Mouse (Mus musculus) liver, adult 2 months (tissue): Measurements from ENCODE around the gene Slc35e4. TPM values are rescaled to one million over a fixed set of nuclear protein-coding genes. Genes with fewer than 3 reads are reported as not detected.

Source experiments
- DNase-seq: peaks from one replicate; pipeline ENCODE4 v3.0.0-alpha.2; 2011; ENCODE audit warnings: low read depth, low spot score; ENCODE audit errors: extremely low read depth
- H3K27ac ChIP-seq: fragments of 200-500 bp; replicated peaks from 2 replicates; pipeline ENCODE4 v1.5.1; 2012; ENCODE audit warnings: low read depth, mild to moderate bottlenecking, control low read depth, inconsistent platforms, low read length; ENCODE audit not compliant: insufficient read depth
- H3K27me3 ChIP-seq: fragments of 200-500 bp; 2 replicates; pipeline ENCODE4 v1.6.1; 2012; ENCODE audit warnings: mild to moderate bottlenecking, moderate library complexity, low read length, inconsistent platforms; ENCODE audit not compliant: control insufficient read depth, insufficient read depth
- H3K36me3 ChIP-seq: fragments of 200-500 bp; 2 replicates; pipeline ENCODE4 v1.6.1; 2012; ENCODE audit warnings: low read length, inconsistent platforms; ENCODE audit not compliant: control insufficient read depth, insufficient read depth
- H3K4me1 ChIP-seq: fragments of 200-500 bp; 2 replicates; pipeline ENCODE4 v1.6.1; 2011; ENCODE audit warnings: low read length; ENCODE audit not compliant: control insufficient read depth, insufficient read depth
- H3K4me3 ChIP-seq: fragments of 200-500 bp; 2 replicates; pipeline ENCODE4 v1.5.1; 2011; ENCODE audit warnings: low read depth, mild to moderate bottlenecking, control low read depth, low read length, moderate library complexity; ENCODE audit not compliant: insufficient read depth
- H3K79me2 ChIP-seq: fragments of 200-500 bp; 2 replicates; pipeline ENCODE4 v1.6.1; 2012; ENCODE audit warnings: inconsistent platforms, mild to moderate bottlenecking, low read length, moderate library complexity; ENCODE audit not compliant: control insufficient read depth, insufficient read depth
- H3K9ac ChIP-seq: fragments of 200-500 bp; 2 replicates; pipeline ENCODE4 v1.6.1; 2012; ENCODE audit warnings: low read depth, mild to moderate bottlenecking, control low read depth, inconsistent platforms, low read length
- CTCF ChIP-seq: fragments of 200-500 bp; IDR thresholded peaks from 2 replicates; pipeline ENCODE4 v1.5.1; 2011; ENCODE audit warnings: low read depth, low read length, control low read depth
- POLR2A ChIP-seq: fragments of 200-500 bp; IDR thresholded peaks from 2 replicates; pipeline ENCODE4 v1.6.1; 2011; ENCODE audit warnings: low read length, control low read depth; ENCODE audit not compliant: insufficient read depth; ENCODE audit errors: extremely low read depth
- WGBS: fragments of 180-500 bp; shearing (Covaris S2); methylation state at CpG from one replicate; pipeline ENCODE4 v1.1.7; 2018; 5-methylcytosine and 5-hydroxymethylcytosine counted together
- polyA plus RNA-seq: library from polyadenylated mRNA; depleted of rRNA; stranded (reverse); fragments of >200 nt; gene quantifications from 2 replicates; pipeline ENCODE4 v1.2.3, GENCODE M21; 2012
- total RNA-seq: library from RNA; depleted of rRNA; stranded (reverse); fragments of >200 nt; gene quantifications from 2 replicates; pipeline ENCODE4 v1.2.3, GENCODE M21; 2014

Gene Slc35e4
- total and polyA plus RNA-seq, 2 experiments: 0.18 to 0.46 TPM

DNA sequence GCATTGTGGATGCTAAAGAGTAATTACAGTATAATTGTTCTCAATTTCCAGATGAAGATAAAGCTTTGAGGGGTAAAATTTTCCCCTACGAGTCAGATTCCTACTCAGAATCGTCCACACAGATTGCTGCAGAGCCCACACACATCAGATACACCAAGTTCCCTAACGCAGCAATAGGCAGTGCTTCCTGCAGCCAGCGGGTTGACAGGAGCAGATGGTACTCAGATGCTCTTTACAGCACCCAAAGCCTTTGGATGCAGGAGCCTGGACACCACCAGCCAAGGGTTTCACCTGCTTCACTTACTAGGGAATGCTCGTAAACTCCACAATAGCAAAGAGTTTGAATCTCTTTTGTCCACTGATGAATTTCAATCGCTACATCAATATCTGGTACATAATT is 38.0 kb downstream of the Slc35e4 start:
- WGBS: 77% methylated on average over 6 of the region's 6 CpGs
- no peak for DNase-seq
- H3K79me2 ChIP-seq: no peaks in the 10 kb centered on the region
- no peaks in the 10 kb centered on the region for H3K36me3 ChIP-seq
- H3K4me1 ChIP-seq: no peaks in the 10 kb centered on the region
- H3K4me3 ChIP-seq: no peak overlapping the region
- H3K27me3 ChIP-seq: no peaks in the 10 kb centered on the region
- H3K9ac ChIP-seq: no peak overlapping the region
- TF ChIP-seq CTCF (no peak), POLR2A (no peak)
- H3K27ac ChIP-seq: no peak overlapping the region

DNA sequence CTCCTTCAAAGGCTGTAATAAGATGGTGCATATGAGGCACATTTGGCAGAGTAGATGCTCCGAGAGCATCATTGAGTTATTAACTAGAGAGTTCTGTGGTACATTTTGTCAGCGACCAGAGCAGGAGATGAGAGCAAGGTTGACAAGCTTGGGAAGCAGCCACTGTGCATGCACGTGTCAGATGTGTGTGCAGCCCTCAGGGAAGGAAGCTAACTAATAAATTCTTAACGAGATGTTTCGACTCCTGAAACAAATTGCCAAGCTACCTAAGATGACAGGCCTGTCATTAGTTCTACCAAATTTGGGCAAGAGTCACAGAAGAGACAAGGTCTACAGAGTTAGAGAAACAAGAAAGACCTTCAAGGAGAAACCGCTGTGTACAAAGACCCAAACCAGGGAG is 50.1 kb downstream of the Slc35e4 start:
- Histone ChIP-seq H3K4me3 (no peak overlapping the region), H3K36me3 (no peaks in the 10 kb centered on the region), H3K79me2 (no peaks in the 10 kb centered on the region), H3K27me3 (no peaks in the 10 kb centered on the region), H3K27ac (no peak overlapping the region), H3K9ac (no peak overlapping the region), H3K4me1 (no peaks in the 10 kb centered on the region)
- peak; percentile 9 for DNase-seq
- TF ChIP-seq CTCF: no peak
- TF ChIP-seq POLR2A: no peak
- WGBS: 58% methylated on average over 6 of the region's 6 CpGs

DNA sequence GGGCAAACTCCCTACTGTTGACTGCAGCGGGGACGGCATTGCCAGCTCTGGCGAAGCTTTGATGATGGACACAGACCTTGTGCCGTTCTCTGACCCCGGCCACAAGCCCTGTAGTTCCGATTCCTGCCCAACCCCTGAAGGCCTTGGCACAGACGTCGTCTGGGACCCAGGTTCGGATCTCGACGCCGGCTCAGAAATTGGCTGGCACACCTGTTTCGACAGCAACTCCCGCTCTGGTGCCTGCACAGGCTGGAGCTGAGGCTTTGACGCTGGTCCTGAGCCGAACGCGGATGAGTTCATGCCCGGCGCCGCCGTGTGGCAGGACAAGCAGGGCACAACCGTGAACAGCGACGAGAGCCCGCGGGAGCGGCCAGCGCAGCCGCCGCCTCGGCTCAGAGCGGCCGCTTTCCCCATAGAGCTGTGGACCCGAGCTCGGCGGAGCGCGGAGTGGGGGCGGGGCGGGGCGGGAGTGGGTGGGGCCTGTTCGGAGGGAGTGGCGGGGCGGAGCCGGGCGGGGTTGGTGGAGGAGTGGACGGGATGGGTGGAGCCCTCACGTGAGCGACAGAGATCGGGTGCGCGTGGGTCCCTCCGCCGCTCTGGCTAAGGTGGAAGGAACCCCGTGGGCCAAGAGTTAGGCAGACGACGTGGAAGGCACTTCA is 50.9 kb downstream of the Slc35e4 start, which contains the start of gene Osbp2:
TSS of gene Osbp2 (minus strand) at position 450 of the 659 bp plus-strand sequence.
- Histone ChIP-seq H3K4me1 (no peaks in the 10 kb centered on the region), H3K27ac (no peak within 1 kb of the TSS), H3K27me3 (no peaks in the 10 kb centered on the region), H3K36me3 (no peaks in the 10 kb centered on the region), H3K4me3 (peak within 1 kb of the TSS; percentile 60), H3K79me2 (no peaks in the 10 kb centered on the region), H3K9ac (peak within 1 kb of the TSS; percentile 63)
- TF ChIP-seq POLR2A (no peak), CTCF (peak; percentile 50)
- WGBS: 3% methylated on average over 58 of the region's 58 CpGs
- peak; percentile 50 for DNase-seq

DNA sequence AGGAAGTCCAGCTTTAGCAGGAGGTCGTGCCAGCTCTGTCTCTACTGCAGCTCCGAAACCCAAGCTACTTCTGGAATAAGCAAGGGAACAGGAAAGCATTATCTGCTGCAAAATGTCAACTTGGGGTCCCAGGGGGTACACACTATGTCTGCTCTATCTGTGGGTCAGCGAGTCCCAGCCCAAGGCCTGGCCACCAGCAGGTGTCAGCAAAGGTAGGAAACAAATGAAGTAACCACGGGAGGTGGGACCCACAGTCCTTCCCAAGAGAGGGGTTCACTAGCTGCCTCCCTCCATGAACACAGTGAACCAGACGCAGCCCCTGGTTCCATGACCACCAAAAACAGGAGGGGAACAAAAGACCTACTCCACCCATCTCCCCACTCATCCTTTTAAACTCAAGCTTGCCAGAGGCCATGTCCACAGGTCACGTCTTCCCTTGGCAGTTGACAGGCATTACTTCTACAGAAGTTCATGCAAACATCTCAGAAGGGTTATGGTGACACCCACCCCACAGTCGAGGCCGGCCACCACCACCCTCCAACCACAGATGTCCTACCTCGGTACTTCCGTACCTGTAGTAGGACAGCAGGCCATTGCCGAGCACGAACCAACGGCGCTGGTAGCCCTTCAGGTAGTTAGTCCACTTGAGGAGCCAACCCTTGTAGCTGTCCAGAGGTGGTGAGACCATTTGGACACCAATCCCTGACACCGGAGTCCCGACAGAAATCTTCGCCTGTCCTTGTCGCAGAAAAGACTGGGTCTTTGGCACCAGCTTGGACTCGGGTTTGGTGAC is 51.6 kb downstream of the Slc35e4 start:
- no peaks in the 10 kb centered on the region for H3K27me3 ChIP-seq
- no peaks in the 10 kb centered on the region for H3K79me2 ChIP-seq
- no peaks in the 10 kb centered on the region for H3K36me3 ChIP-seq
- no peaks in the 10 kb centered on the region for H3K4me1 ChIP-seq
- no peak overlapping the region for H3K27ac ChIP-seq
- peak overlapping the region; percentile 60; the same call in 1 of the 2 replicates for H3K4me3 ChIP-seq
- no peak overlapping the region for H3K9ac ChIP-seq
- no peak for DNase-seq
- WGBS: 78% methylated on average over 19 of the region's 19 CpGs
- TF ChIP-seq POLR2A (no peak), CTCF (no peak)

DNA sequence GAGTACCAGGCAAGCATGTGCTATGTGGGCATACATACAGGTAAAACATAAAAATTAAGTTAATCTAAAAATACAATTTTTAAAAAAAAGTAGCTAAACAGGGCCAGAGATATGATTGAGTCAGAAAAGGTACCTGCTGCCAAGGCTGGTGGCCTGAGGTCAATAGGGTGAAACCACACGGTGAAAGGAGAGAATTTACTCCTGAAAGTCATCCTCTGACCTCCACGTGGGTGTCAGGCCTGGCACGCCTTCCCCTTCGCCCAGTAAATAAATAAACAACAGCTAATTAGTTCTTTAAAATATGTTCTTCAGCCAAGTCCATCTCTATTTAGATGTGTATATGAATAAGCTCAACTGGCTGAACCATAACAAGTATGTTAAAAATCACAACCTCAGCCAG is 54.1 kb downstream of the Slc35e4 start:
- 30% methylated on average over 4 of the region's 4 CpGs for WGBS
- no peaks in the 10 kb centered on the region for H3K36me3 ChIP-seq
- no peak overlapping the region for H3K27ac ChIP-seq
- no peak for TF ChIP-seq CTCF
- TF ChIP-seq POLR2A: no peak
- no peaks in the 10 kb centered on the region for H3K79me2 ChIP-seq
- no peak overlapping the region for H3K4me3 ChIP-seq
- H3K4me1 ChIP-seq: no peaks in the 10 kb centered on the region
- DNase-seq: peak; percentile 62
- H3K9ac ChIP-seq: no peak overlapping the region
- H3K27me3 ChIP-seq: no peaks in the 10 kb centered on the region

DNA sequence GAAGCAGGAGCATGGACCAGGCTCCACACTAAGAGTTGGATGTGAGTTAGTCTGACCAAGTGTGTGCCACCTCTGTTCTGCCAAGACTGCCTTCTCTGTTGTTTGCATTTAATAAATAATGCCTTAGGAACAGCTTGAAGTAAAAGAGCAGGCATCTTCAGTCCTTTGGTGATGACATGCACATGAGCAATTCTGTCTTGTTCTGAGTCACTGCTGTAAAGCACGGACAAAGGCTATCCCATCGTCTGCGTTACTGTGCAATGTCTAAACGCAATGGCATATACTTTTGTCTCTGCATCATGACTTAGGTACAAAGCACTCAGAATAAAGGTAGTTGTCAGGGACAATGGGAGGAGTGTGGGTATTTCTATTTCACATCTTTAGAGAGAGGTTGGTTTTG is 54.7 kb downstream of the Slc35e4 start:
- no peaks in the 10 kb centered on the region for H3K36me3 ChIP-seq
- H3K79me2 ChIP-seq: no peaks in the 10 kb centered on the region
- 93% methylated on average over 4 of the region's 4 CpGs for WGBS
- H3K27me3 ChIP-seq: no peaks in the 10 kb centered on the region
- TF ChIP-seq CTCF: no peak
- no peak for TF ChIP-seq POLR2A
- no peak overlapping the region for H3K27ac ChIP-seq
- DNase-seq: no peak
- H3K9ac ChIP-seq: no peak overlapping the region
- H3K4me3 ChIP-seq: no peak overlapping the region
- no peaks in the 10 kb centered on the region for H3K4me1 ChIP-seq
